Mouse (Mus musculus) stomach, adult 2 months (tissue): ENCODE results near the gene Med22. TPM values are rescaled to one million over a fixed set of nuclear protein-coding genes. Genes with fewer than 3 reads are reported as not detected.

Experiments
- polyA plus RNA-seq: library from polyadenylated mRNA; depleted of rRNA; stranded (reverse); fragments of >200 nt; gene quantifications from 2 replicates; pipeline ENCODE4 v1.2.3, GENCODE M21; 2012; rRNA removed

The Med22 gene
- polyA plus RNA-seq = 17.2 and 18.7 TPM in 2 replicates

GRCm38 (mm10) chr2:26910124-26910993 lies at the start of gene Med22, which contains the start of gene Rpl7a:
Gene Med22, minus strand, starts transcription at chr2:26910677.
Gene Rpl7a, plus strand, starts transcription at chr2:26910764.

GRCm38 (mm10) chr2:26933304-26934055 lies 23.0 kb upstream of the Med22 start, which contains the start of the genes Surf4 and Stkld1:
Gene Surf4, minus strand, starts transcription at chr2:26933928.
Gene Stkld1, plus strand, starts transcription at chr2:26934047.

GRCm38 (mm10) chr2:26915927-26916728 lies 5.7 kb upstream of the Med22 start, which contains the start of the genes Surf2 and Surf1:
Gene Surf2, plus strand, starts transcription at chr2:26916367.
Gene Surf1, minus strand, starts transcription at chr2:26916530.

GRCm38 (mm10) chr2:26902467-26903220 lies 7.8 kb downstream of the Med22 start, which contains the start of gene Surf6:
Gene Surf6, minus strand, starts transcription at chr2:26902879.

DNA sequence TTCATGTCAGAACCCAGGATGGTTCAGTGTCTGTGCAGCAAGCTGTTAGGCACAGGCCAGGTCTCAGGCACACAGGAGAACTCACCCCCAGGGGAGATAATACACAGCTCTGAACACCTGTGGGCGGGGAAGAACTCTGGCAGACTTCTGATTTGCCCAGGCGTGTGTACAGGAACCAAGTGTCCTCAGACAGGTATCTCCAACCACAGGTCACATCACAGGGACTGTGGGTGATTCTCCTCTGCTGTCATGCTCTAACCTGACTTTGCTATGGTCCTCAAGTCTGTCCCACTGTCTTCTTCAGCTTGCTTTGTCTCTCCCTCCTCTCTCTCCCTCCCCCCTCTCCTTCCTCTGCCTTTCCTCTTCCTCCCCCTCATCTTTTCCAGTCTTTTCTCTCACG lies 45.6 kb downstream of the Med22 start, which contains the start of gene Abo:
Gene Abo, minus strand, starts transcription at position 101 of the 400 bp plus-strand sequence.

Other genes with a start within 250 kb of the Med22 start
- gene Lcn4, start 239.4 kb downstream of the Med22 start, polyA plus RNA-seq = not detected in 2 replicates
- gene Abo, start 45.7 kb downstream of the Med22 start, polyA plus RNA-seq = 0.56 and 0.79 TPM in 2 replicates
- gene Surf6, start 7.8 kb downstream of the Med22 start, polyA plus RNA-seq = 1.8 and 2.7 TPM in 2 replicates
- gene Rpl7a, start 87 bp upstream of the Med22 start, polyA plus RNA-seq = 223 and 229 TPM in 2 replicates
- 7.5 and 11.6 TPM in 2 replicates for gene Surf2, start 5.7 kb upstream of the Med22 start, polyA plus RNA-seq
- gene Surf1, start 5.9 kb upstream of the Med22 start, polyA plus RNA-seq = 23.8 and 33.8 TPM in 2 replicates
- 98.7 and 211 TPM in 2 replicates for gene Surf4, start 23.3 kb upstream of the Med22 start, polyA plus RNA-seq
- not detected in 2 replicates for gene Stkld1, start 23.4 kb upstream of the Med22 start, polyA plus RNA-seq
- gene Rexo4, start 53.7 kb upstream of the Med22 start, polyA plus RNA-seq = 6.8 and 7.4 TPM in 2 replicates
- 0.04 and 0.15 TPM in 2 replicates for gene Adamts13, start 62.7 kb upstream of the Med22 start, polyA plus RNA-seq
- 40.8 and 44.4 TPM in 2 replicates for gene Cacfd1, start 99.2 kb upstream of the Med22 start, polyA plus RNA-seq
- gene Slc2a6, start 117.3 kb upstream of the Med22 start, polyA plus RNA-seq = 3.8 and 4.3 TPM in 2 replicates
- gene Mymk, start 161.5 kb upstream of the Med22 start, polyA plus RNA-seq = not detected in 2 replicates
- 2.6 and 2.7 TPM in 2 replicates for gene Adamtsl2, start 168.7 kb upstream of the Med22 start, polyA plus RNA-seq
- gene Fam163b, start 231.8 kb upstream of the Med22 start, polyA plus RNA-seq = 0.02 TPM in 1 of 2 replicates, not detected in the other